Mouse (Mus musculus) ES-E14 (cell line): ENCODE measurements around the gene Zfp248. TPM values are rescaled to one million over a fixed set of nuclear protein-coding genes. Genes with fewer than 3 reads are reported as not detected.

Source experiments
- DNase-seq: peaks from one replicate; pipeline ENCODE4 v3.0.0-alpha.2; 2013; ENCODE audit warnings: low read depth, low spot score
- H3K27ac ChIP-seq: 2 replicates; pipeline ENCODE4 v1.5.1; 2012; ENCODE audit warnings: low read depth, mild to moderate bottlenecking, low read length, moderate library complexity, mixed read lengths; ENCODE audit not compliant: poor library complexity, insufficient read depth, severe bottlenecking
- H3K36me3 ChIP-seq: 2 replicates; pipeline ENCODE4 v1.6.1; 2012; ENCODE audit warnings: mild to moderate bottlenecking, low read length, moderate library complexity, mixed read lengths; ENCODE audit not compliant: control insufficient read depth, poor library complexity, insufficient read depth, severe bottlenecking
- H3K4me1 ChIP-seq, 2 experiments: fragments of 150-350 bp in 1 of 2; sonication (generic) in 1 of 2; 2 replicates each; pipeline ENCODE4 v1.6.1; 2012; ENCODE audit warnings: low read length in 2 of 2, mild to moderate bottlenecking in 1 of 2, mixed read lengths in 1 of 2; ENCODE audit not compliant: control insufficient read depth in 2 of 2, insufficient read depth in 2 of 2, poor library complexity in 1 of 2
- H3K4me3 ChIP-seq, 2 experiments: fragments of 150-350 bp in 1 of 2; sonication (generic) in 1 of 2; 2 replicates each; pipeline ENCODE4 v1.5.1; 2012; ENCODE audit warnings: low read length in 2 of 2, low read depth in 1 of 2, mild to moderate bottlenecking in 1 of 2, mixed read lengths in 1 of 2; ENCODE audit not compliant: insufficient read depth in 1 of 2, poor library complexity in 1 of 2, severe bottlenecking in 1 of 2
- H3K9ac ChIP-seq: 2 replicates; pipeline ENCODE4 v1.6.1; 2012; ENCODE audit warnings: low read depth, mild to moderate bottlenecking, low read length, mixed read lengths; ENCODE audit not compliant: poor library complexity, insufficient read depth, severe bottlenecking
- H3K9me3 ChIP-seq: fragments of 150-350 bp; sonication (generic); 2 replicates; pipeline ENCODE4 v1.6.1; 2012; ENCODE audit warnings: low read depth, mild to moderate bottlenecking, low read length; ENCODE audit not compliant: control insufficient read depth, insufficient read depth
- CHD2 ChIP-seq: IDR thresholded peaks from 2 replicates; pipeline ENCODE4 v1.6.1; 2014; ENCODE audit warnings: mild to moderate bottlenecking, low read depth, low read length, inconsistent platforms
- HCFC1 ChIP-seq: IDR thresholded peaks from 2 replicates; pipeline ENCODE4 v1.6.1; 2012; ENCODE audit warnings: low read length, inconsistent platforms, borderline replicate concordance; ENCODE audit not compliant: insufficient read depth
- MAFK ChIP-seq: IDR thresholded peaks from 2 replicates; pipeline ENCODE4 v1.6.1; 2014; ENCODE audit warnings: mild to moderate bottlenecking, low read depth, low read length, inconsistent platforms; ENCODE audit not compliant: insufficient read depth
- ZC3H11A ChIP-seq: IDR thresholded peaks from 2 replicates; pipeline ENCODE4 v1.6.1; 2012; ENCODE audit warnings: low read depth, mild to moderate bottlenecking, inconsistent platforms, low read length, borderline replicate concordance
- ZNF384 ChIP-seq: IDR thresholded peaks from 2 replicates; pipeline ENCODE4 v1.6.1; 2012; ENCODE audit warnings: low read depth, low read length, inconsistent platforms
- in situ Hi-C, 2 experiments: fragments of 600-800 bp; cut with MboI; formaldehyde crosslinking; loops; one replicate each; pipeline ENCODE4 v1.15.1; 2025; ENCODE audit warnings: low sequenced_read_pairs in 2 of 2, inconsistent platforms in 1 of 2; ENCODE audit not compliant: unreplicated experiment in 2 of 2
- total RNA-seq: library from RNA; depleted of rRNA; stranded (reverse); fragments of 300-350 nt; gene quantifications from 2 replicates; pipeline ENCODE4 v1.2.3, GENCODE M21; 2012; rRNA removed

The Zfp248 gene
- total RNA-seq, 1 experiment = 2.8 TPM

DNA sequence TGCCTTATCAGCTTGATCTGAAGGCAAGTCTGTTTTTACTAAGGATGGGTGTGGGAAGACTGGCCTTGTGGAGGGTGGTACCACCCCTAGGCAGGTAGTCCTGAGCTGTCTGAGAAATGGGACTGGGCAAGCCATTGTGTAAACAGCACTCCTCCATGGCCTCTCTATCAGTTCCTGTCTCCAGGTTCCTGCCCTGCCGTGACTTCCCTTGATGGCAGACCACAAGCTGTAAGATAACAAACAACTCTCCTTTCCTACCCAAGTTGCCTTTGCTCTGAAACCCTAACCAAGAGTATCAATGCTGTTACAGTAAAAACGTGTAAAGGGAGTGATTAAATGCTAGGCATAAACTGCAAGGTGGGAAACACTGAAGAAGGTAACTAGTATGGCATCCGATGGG is 74.7 kb downstream of the Zfp248 start:
- H3K9ac ChIP-seq = no peak overlapping the region
- peaks cover 10% of the 10 kb centered on the region for H3K36me3 ChIP-seq
- H3K4me1 ChIP-seq = peaks cover 0 to 4% of the 10 kb centered on the region in 2 experiments; a peak in 1 of 4 replicates
- H3K4me3 ChIP-seq = no peak overlapping the region
- DNase-seq = no peak
- TF ChIP-seq ZNF384 (no peak), HCFC1 (no peak), CHD2 (no peak), ZC3H11A (no peak), MAFK (no peak)
- H3K27ac ChIP-seq = no peak overlapping the region
- no peaks in the 10 kb centered on the region for H3K9me3 ChIP-seq
- in situ Hi-C loops = loop anchor here in 1 of 2 experiments (5.0 kb wide), 1 partner anchor 198 kb away; no protein-coding TSS in a partner anchor

DNA sequence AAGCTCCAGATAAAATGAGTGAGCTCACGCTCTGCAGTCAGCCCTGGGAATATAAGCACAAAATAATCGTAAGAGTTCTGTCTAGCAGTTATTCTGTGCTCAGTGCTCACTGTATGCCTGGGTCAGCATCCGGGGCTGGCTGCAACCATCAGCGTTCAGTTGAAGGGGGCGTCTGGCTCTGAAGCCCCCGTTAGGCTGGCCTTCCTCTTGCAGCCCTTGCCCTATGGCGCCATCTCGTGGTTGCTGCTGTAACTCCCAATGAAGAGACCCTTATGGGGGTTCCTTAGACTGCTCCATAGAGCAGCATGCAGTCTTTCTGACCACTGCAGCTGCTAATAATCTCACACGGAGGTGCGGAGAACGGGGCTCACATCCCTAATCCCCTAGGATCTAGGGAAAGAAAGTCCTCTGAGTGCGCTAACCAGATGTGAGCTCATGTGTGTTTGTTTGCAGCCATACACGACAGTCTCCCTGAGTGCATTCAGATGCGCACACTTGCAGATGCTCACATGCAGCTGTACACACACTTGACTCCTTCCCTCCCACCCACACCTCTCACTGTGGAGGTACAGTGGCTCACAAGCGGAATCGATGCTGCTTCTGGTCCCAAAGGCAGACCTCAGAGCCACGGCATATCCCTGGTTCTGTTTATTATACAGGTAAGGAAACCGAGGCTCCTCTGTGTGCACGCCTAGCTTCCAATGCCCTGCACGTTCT is 75.7 kb downstream of the Zfp248 start:
- TF ChIP-seq HCFC1 (no peak), ZNF384 (no peak), ZC3H11A (peak; percentile 93), MAFK (no peak), CHD2 (no peak)
- H3K9ac ChIP-seq = no peak overlapping the region
- no peak overlapping the region for H3K4me3 ChIP-seq
- H3K4me1 ChIP-seq = peaks cover 0 to 4% of the 10 kb centered on the region in 2 experiments; a peak in 1 of 4 replicates
- in situ Hi-C loops = loop anchor here in 1 of 2 experiments (5.0 kb wide), 1 partner anchor 197 kb away; no protein-coding TSS in a partner anchor
- peaks cover 7% of the 10 kb centered on the region for H3K36me3 ChIP-seq
- peak; percentile 56 for DNase-seq
- H3K9me3 ChIP-seq = no peaks in the 10 kb centered on the region
- no peak overlapping the region for H3K27ac ChIP-seq

DNA sequence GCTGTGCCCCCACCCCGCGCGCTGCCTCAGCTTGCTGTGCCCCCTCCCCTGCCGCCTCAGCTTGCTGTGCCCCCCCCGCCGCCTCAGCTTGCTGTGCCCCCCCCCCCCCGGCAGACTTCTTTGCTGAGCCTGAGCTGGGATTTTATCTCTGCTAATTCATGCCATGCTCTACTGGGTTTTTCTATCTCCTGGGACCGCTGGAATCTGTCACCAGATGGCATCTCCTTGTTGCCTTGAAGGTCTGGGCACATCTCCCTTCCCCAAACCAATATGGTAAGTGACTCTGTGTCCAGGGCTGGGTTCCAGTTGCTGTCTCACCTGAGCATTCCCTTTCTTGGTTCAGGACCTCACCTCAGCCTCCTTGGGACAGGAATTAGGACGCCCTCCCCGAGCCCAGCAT is 77.7 kb downstream of the Zfp248 start:
- Histone ChIP-seq H3K9ac (no peak overlapping the region), H3K4me1 (peaks cover 0 to 4% of the 10 kb centered on the region in 2 experiments; a peak in 1 of 4 replicates), H3K4me3 (no peak overlapping the region), H3K27ac (no peak overlapping the region), H3K36me3 (no peaks in the 10 kb centered on the region), H3K9me3 (no peaks in the 10 kb centered on the region)
- no peak for DNase-seq
- in situ Hi-C loops = no loop called here
- TF ChIP-seq ZC3H11A (no peak), CHD2 (no peak), HCFC1 (no peak), MAFK (no peak), ZNF384 (no peak)

Other genes starting within 250 kb of the Zfp248 start
- gene Bms1, start 36.1 kb downstream of the Zfp248 start, total RNA-seq = 59.0 and 77.1 TPM in 2 replicates
- gene Zfp9, start 23.8 kb upstream of the Zfp248 start, total RNA-seq = 0.16 and 0.89 TPM in 2 replicates
- gene Ankrd26, start 106.7 kb upstream of the Zfp248 start, total RNA-seq = 14.1 and 15.4 TPM in 2 replicates